Mouse (Mus musculus) MN1 (cell line): ENCODE data around the gene Dnah8.
A peak's percentile ranks its signal among the peaks of the same experiment; 100 is the strongest.
"Not testable (repeated sequence)": the region's sequence is repeated elsewhere in the genome, so short reads cannot be mapped to it uniquely, and the experiment has no call there.

ENCODE experiments used
- DNase-seq: peaks from one replicate; pipeline ENCODE4 v3.0.0-alpha.2; 2016; ENCODE audit warnings: low spot score

The Dnah8 gene

GRCm38 (mm10) chr17:30609305-30609979 lies 14.7 kb upstream of the Dnah8 start:
- DNase-seq: no peak

GRCm38 (mm10) chr17:30609980-30610307 lies 14.2 kb upstream of the Dnah8 start:
- DNase-seq: no peak

- DNase-seq: no peak
Measured at GRCm38 (mm10) chr17:30610739-30611138, 13.4 kb upstream of the Dnah8 start.

- no peak for DNase-seq
Measured at GRCm38 (mm10) chr17:30611221-30612074, 12.7 kb upstream of the Dnah8 start.

GRCm38 (mm10) chr17:30612075-30612859 lies 11.9 kb upstream of the Dnah8 start:
- peak; percentile 100 for DNase-seq

- DNase-seq: no peak
Measured at GRCm38 (mm10) chr17:30613350-30613749, 10.8 kb upstream of the Dnah8 start.

- no peak for DNase-seq
Measured at GRCm38 (mm10) chr17:30616203-30616602, 8.0 kb upstream of the Dnah8 start.

GRCm38 (mm10) chr17:30618136-30618891 lies 5.8 kb upstream of the Dnah8 start:
- DNase-seq: no peak

- no peak for DNase-seq
Measured at GRCm38 (mm10) chr17:30619153-30619552, 5.0 kb upstream of the Dnah8 start.

- DNase-seq: no peak
Measured at GRCm38 (mm10) chr17:30620548-30620947, 3.6 kb upstream of the Dnah8 start.

GRCm38 (mm10) chr17:30621450-30621849 lies 2.7 kb upstream of the Dnah8 start:
- DNase-seq: no peak

GRCm38 (mm10) chr17:30623200-30623599 lies 954 bp upstream of the Dnah8 start:
- DNase-seq: no peak

GRCm38 (mm10) chr17:30626719-30627118 lies 2.6 kb downstream of the Dnah8 start, which contains the start of gene Glo1:
TSS of gene Glo1 (minus strand) at chr17:30626871.
- DNase-seq: not testable (repeated sequence)

- DNase-seq: no peak
Measured at GRCm38 (mm10) chr17:30635367-30635766, 11.2 kb downstream of the Dnah8 start.

- no peak for DNase-seq
Measured at GRCm38 (mm10) chr17:30637714-30638113, 13.6 kb downstream of the Dnah8 start.

GRCm38 (mm10) chr17:30638996-30639395 lies 14.8 kb downstream of the Dnah8 start:
- DNase-seq: no peak

- no peak for DNase-seq
Measured at GRCm38 (mm10) chr17:30640896-30641295, 16.7 kb downstream of the Dnah8 start.

- DNase-seq: no peak
Measured at GRCm38 (mm10) chr17:30648770-30649169, 24.6 kb downstream of the Dnah8 start.

- DNase-seq: no peak
Measured at GRCm38 (mm10) chr17:30653010-30653409, 28.9 kb downstream of the Dnah8 start.

GRCm38 (mm10) chr17:30657530-30658151 lies 33.5 kb downstream of the Dnah8 start:
- no peak for DNase-seq

- DNase-seq: no peak
Measured at GRCm38 (mm10) chr17:30658152-30658544, 34.0 kb downstream of the Dnah8 start.
